Mouse (Mus musculus): ENCODE measurements around the gene Gm2a.
"Not testable (repeated sequence)": the region's sequence is repeated elsewhere in the genome, so short reads cannot be mapped to it uniquely, and the experiment has no call there.

Gm2a gene

DNA sequence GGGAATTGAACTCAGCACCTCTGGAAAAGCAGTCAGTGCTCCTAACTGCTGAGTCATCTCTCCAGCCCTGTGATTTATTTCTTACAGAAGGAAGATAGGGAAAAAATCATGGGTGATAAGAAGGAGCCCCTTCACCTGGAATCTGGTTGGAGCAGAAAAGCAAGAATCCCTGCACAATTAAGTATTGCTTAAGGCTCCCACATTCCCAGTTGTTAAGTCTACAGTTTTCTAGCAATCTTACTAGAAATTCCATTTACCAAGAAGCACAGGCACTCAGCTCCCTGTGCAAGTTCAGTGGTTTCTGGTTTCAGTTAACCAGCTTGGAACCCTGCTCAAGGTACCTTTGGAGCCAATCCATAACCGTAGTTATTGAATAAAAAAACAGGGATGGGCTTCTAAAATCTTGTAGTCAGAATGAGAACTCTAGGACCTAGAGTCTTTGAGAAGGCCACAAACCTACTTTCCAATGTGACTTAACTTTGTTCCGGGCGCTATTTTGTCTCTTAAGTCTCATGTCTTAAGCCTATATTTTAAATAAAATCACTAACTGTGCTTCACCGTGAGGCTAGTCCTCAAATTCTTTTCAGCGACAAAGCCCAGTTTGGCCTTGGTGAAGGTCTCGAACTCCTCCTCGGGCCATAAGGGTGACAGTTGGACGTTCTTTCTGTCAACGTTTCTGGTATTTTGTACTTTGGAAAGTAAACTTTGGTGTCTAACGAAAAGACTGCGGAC, 1.0 kb upstream of the Gm2a start:
- DNase-seq (ENCODE audit: low spot score in 2 of 2), result no peak

DNA sequence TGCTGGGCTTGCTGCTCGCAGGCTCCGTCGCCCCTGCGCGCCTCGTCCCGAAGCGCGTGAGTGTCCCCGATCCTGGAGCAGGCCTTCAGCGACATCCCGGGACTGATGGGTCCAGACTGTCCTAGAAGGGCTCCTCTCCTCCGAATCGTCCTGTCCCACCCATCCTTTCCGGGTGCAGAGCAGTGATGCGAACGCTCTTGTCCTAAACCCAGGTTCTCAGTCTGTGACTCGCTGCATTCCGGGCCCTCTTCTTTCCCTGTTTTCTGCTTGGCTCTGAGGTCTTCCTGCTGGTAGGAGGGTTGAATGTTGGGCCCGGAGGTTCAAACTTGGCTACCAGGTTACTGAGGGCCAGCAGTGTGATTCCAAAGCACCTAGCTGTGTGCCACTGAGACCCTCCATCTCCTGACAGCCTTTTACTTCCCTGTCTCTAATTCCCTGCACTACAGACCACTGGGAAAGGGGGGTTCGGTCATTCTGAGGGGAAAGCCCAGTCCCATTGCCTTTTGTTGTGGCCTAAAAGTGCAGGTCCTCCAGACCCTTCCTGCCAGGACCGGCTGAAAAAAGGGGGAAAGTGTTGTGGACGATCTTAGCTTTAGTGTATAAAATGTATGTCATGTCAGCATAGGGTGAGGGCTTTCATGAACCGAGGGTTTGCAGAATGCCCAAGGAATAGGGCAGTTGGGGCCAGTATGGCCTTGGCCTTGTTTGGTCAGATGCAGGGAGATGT, 437 bp downstream of the Gm2a start:
- DNase-seq (ENCODE audit: low spot score in 2 of 2), result no peak

GRCm38 (mm10) chr11:55099019-55099771, 1.3 kb downstream of the Gm2a start:
- DNase-seq (ENCODE audit: low spot score in 2 of 2), result no peak

DNA sequence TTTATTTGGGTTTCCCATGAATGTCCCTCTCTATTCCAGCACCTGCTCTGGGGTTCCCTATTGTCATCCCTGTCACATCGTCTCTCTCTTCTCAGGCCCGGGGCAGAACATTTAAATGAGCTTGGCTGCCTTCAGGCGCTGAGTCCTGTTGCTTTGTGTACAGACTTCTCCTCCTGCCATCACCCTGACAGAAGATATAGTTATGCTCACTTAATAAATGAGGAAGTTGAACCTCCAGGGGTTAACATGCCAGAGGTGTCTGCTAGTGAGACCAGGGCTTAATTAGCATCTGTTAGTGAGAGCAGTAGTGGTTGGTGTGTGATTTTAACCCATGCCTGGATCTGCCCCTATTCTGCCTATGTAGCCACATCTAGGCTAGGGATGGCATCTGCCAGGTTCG, 2.0 kb downstream of the Gm2a start:
- no peak for DNase-seq (ENCODE audit: low spot score in 2 of 2)

GRCm38 (mm10) chr11:55102015-55102414, 4.1 kb downstream of the Gm2a start:
- no peak for DNase-seq (ENCODE audit: low spot score in 2 of 2)

DNA sequence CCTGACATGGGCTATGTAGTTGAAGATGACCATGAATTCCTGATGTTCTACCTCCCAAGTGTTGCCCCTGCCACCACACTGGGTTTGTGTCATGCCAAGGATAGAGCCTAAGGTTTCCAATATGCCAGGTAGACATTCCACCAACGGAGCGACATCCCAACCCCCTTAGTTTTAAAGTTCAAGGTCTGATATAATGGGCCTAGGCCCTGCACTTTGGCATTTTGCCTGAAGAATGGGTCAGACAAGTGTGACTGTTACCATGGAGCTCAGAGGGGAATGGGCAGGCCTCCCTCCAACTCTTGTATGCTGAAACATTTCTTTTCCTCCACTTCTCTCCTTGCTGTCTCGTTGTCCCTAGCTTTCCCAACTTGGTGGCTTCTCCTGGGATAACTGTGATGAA, 5.3 kb downstream of the Gm2a start:
- no peak for DNase-seq (ENCODE audit: low spot score in 2 of 2)

DNA sequence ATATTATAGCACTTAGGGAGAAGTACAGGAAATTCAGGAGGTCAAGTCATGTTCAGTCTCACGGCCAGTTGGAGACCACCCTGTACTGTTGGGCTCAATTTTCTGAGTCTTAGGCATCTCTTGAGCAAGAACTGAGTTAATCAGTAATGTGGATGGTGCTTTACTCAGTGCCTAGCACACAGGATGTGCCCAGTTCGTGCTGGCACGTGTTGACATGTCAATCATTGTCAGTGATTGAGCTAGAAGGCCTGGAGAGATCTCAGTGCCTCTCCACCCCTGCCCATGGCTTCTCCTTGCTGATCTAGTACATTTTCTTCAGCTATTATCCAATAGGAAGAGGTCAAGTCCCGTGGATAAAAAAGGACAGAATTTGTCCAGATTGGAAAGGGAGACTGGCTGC, 7.5 kb downstream of the Gm2a start:
- DNase-seq (ENCODE audit: low spot score in 2 of 2), result no peak

- DNase-seq (ENCODE audit: low spot score in 2 of 2), result no peak
Measured at GRCm38 (mm10) chr11:55106636-55107035, 8.7 kb downstream of the Gm2a start.

DNA sequence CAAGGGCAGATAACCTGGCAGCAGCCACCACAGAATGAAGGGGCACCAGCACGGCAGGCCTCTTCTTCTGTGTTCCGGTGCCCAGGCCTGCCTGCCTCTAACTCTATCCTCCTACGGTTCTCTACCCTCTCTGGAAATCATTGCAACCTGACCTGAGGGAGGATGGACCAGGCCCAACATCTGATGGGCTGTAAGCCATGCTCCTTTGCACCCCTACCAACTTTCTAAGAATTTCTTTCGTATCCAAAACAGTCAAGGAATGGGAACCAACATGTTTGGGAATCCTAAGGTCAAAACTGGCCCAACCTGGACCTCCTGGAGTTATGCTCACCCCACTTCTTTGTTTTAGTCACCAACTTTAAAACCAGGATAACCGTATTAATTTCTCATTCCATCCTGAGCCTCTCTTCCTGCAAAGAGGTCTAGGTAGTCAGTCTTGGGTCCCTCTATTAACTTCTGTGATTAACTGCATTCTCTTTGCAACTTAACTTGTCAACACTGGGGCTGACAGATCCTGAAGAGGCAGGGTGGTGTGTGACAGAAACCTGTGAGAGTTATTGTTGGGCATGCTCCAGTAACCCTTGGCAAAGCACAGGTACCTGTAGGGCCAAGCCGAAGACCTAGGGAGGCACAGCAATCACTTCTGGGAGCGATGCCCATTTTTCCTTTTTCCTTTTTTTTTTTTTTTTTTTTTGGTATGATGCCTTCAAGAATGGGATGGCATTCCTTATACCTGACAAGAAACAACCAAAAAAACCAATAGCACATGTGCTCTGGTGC, 11.8 kb downstream of the Gm2a start:
- DNase-seq (ENCODE audit: low spot score in 2 of 2), result no peak

DNA sequence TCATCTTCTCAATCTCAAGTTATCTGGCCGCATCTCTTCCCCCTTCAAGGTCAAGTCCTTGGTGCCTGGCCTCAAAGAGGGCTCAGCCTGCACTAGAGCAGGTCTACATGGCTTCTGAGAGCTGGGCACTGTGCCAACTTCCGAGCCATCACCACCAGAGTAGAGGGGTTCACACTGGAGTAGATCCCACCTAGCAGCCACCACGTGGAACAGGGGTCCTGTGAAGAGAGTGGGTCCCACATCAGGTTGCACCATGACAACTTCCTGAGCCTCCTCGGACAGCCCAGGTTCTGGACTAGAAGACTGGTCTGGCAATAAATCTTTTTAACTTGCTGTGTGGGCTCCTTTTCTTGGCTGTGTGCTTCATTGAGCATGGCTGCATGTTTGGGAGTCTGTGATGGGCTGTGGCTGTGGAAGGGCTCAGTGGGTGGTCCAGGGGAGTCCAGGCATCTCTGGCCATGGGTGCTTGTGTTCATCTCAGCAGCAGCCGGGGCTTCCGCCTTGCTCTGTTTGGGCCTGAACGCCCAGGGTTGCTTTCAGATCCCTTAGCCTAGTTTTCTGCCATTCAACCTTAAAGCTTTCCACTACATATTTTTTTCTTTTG, 12.8 kb downstream of the Gm2a start:
- no peak for DNase-seq (ENCODE audit: low spot score in 2 of 2)

DNA sequence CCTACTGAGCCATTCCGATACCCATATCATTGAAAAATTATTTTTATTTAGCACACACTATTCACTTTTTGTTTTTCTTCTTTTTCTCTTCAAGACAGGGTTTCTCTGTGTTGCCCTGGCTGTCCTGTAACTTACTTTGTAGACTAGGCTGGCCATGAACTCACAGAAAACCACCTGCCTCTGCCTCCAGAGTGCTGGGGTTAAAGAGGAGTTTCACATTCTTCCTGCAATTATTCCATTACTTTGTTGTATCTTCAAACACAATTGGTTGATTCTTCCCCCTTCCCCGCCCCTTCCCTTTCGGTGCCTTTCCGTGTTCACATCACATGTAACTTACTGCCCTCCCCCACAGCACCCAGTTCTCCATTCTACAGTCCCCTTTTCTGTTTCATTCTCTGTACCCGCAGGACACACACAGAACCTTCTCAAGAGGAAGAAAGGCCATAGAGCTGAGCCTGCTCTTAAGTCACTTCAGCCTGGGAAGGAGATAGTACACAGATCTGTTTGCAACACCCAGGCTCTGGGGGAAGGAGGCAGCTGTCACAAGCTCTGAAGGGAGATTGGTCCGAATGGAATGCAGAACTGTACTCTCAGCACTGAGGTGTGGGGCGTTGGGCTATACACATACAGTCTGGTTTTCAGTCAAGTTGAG, 15.4 kb downstream of the Gm2a start:
- no peak for DNase-seq (ENCODE audit: low spot score in 2 of 2)

- DNase-seq (ENCODE audit: low spot score in 2 of 2), result not testable (repeated sequence)
Measured at GRCm38 (mm10) chr11:55113861-55114250, 15.9 kb downstream of the Gm2a start.

GRCm38 (mm10) chr11:55114291-55114690, 16.4 kb downstream of the Gm2a start:
- DNase-seq (ENCODE audit: low spot score in 2 of 2), result no peak

DNA sequence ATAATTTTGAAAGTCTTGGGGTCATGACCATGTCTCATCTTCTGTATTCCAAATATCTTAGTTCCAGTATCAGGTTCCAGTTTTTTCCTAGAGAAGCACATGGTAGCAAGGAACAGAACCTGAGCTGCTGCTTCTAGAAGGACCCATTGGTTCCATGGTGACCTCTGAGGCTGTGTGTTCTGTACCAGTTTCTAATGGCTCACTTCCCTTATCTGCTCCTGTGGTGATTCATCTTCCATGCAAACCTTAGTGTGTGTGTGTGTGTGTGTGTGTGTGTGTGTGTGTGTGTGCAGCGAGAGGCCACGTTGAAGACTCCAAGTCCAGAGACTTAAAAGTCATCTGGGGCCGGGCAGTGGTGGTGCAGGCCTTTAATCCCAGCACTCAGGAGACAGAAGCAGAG, 18.1 kb downstream of the Gm2a start:
- no peak for DNase-seq (ENCODE audit: low spot score in 2 of 2)

DNA sequence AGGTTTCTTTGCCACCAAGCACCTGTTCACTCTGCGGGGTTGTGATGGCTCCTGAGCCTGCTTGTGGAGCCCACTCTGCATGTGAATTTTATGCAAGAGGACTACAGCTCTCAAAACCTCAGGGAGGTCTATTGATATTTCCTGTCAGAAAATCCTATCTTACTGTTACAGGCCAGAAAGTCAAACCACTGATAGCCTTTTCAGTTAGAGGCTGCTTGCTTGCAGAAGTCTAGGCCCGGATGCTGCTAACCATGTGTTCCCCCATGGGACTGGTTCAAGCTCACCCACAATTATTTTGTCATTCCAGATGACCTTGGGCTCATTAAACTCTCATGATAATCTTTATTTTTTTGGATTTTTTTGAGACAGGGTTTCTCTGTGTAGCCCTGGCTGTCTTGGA, 19.1 kb downstream of the Gm2a start:
- no peak for DNase-seq (ENCODE audit: low spot score in 2 of 2)

DNA sequence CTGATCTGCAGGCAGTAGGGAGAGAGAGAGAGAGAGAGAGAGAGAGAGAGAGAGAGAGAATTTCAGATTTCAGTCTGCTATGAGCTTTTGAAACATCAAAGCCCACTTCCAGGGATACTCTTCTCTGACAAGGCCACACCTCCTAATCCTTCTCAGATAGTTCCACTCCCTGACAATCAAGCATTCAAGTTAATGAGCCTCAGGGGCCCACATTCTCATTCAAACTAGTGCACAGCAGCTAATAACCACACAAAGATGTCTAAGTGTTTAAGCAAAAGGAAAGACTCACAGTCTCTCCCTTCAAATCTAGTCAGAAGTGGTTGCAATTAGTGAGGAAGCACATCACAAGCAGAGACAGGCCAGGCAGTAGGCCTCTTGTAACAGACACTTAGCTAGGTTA, 22.4 kb downstream of the Gm2a start:
- DNase-seq (ENCODE audit: low spot score in 2 of 2), result no peak

DNA sequence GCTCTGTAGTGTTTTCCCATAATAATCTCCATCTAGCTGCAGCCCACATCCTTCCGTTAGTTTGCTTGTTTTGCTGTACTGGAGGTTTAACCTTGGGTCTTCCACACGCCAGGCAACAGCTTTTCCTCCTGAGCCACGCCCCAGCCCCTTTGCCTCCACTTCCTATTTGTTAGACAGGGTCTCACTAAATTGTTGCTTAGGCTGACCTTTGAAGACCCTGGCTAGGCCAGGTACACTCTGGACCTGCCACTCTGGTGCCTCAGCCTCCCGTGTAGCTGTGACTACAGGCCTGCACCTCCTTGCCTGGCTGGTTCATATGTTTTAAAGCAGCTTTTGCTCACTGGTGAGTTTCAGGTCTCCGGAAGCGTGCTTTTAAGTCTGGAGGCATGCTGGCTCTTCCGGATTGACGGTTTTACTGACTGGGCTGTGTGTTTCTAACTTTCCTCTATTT, 22.9 kb downstream of the Gm2a start:
- no peak for DNase-seq (ENCODE audit: low spot score in 2 of 2)

GRCm38 (mm10) chr11:55121430-55121829, 23.5 kb downstream of the Gm2a start:
- DNase-seq (ENCODE audit: low spot score in 2 of 2), result no peak

GRCm38 (mm10) chr11:55126663-55127062, 28.7 kb downstream of the Gm2a start:
- no peak for DNase-seq (ENCODE audit: low spot score in 2 of 2)

DNA sequence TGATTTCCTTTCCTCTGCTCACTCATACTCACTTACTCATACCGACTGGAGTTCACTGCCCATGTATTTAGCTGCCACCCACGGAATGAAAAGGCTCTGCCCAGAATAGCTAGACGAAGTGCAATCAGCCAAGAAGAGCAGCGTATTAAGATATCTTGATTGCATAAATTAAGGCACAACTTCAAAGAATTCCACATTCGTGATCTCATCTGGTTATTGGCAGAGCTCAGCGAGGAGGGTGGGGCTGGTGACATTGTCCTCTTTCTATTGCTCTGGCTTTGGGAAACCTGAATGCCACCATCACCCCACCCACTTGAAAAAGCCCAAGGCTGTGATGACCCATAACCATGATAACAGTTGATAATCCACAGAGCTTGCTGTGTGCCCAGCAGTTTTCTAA, 30.0 kb downstream of the Gm2a start:
- peak; percentile 27 to 48 for DNase-seq (ENCODE audit: low spot score in 2 of 2)

- no peak for DNase-seq (ENCODE audit: low spot score in 2 of 2)
Measured at GRCm38 (mm10) chr11:55128411-55128810, 30.5 kb downstream of the Gm2a start.

Data from right cerebral cortex, adult 2 months (tissue).